Mouse (Mus musculus) MEL (cell line): ENCODE data around the gene Nup214.

Experiments
- CTCF ChIP-seq, 3 experiments: IDR thresholded peaks in 2 of 3; conservative IDR thresholded peaks in 1 of 3; 2 replicates each; pipeline ENCODE4 v1.5.1; 2011 to 2012; ENCODE audit warnings: low read length in 3 of 3, low read depth in 2 of 3, mild to moderate bottlenecking in 2 of 3, improper control_type of control experiment in 1 of 3, inconsistent platforms in 1 of 3, mixed read lengths in 1 of 3, moderate library complexity in 1 of 3; ENCODE audit not compliant: control insufficient read depth in 1 of 3, insufficient read depth in 1 of 3, poor library complexity in 1 of 3, severe bottlenecking in 1 of 3
- NRF1 ChIP-seq: IDR thresholded peaks from 2 replicates; pipeline ENCODE4 v1.6.1; 2014; ENCODE audit warnings: low read depth, mild to moderate bottlenecking, inconsistent platforms, low read length, improper control_type of control experiment, moderate library complexity; ENCODE audit not compliant: poor library complexity, insufficient read depth, severe bottlenecking
- SIN3A ChIP-seq: IDR thresholded peaks from 2 replicates; pipeline ENCODE4 v1.6.1; 2012; ENCODE audit warnings: low read length, improper control_type of control experiment, inconsistent platforms

GRCm38 (mm10) chr2:32088372-32088981 lies 114.2 kb downstream of the Nup214 start:
- TF ChIP-seq NRF1 (no peak), CTCF (IDR thresholded peaks at IDR 0.05 in 2 of 3, conservative IDR thresholded peaks at IDR 0.05 in 1 of 3; ENCODE audit: control insufficient read depth in 1 of 3, insufficient read depth in 1 of 3, low read depth in 2 of 3, low read length in 3 of 3, poor library complexity in 1 of 3, severe bottlenecking in 1 of 3) (no peak), SIN3A (no peak)
